ENCODE assay signal across 8 mouse cellular contexts in the genomic region with DNA sequence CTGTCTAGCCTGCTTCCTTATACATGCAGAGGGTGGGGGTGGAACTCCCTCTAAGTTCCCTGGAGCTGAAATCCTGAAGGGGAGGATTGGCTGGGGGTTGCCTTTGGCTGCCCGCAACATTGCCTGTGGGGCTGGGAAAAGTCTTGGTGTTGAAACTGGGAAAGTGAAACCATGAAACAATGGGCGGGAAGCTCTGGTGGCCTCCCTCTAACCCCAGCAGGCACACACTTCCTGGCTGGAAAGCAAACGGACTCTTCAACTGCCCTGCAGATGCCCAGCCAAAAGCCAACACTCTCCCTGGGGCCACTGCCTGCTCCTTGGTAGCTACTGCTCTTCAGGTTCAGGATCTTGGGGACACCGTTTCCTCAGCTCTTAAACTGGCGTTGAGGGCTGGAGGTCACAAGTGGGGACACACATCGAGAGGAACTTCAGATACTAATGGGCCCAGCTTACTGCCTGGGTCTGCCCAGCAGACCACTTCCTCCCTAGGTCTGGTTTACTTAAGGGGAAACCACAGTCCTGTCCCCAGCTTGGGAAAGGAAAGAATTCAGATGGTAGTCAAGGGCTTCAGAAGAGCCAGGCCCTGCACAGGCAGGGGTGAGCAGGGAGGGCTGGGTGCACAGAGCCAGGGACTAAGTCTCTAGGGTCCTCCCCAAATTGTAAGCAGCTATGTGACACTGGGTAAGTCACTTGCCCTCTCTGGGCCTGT. TPM values are rescaled to one million over a fixed set of nuclear protein-coding genes. Genes with fewer than 3 reads are reported as not detected.
A peak's percentile ranks its signal among the peaks of the same experiment; 100 is the strongest.
DNase-seq lines count a peak whose midpoint lies in the region; ATAC-seq and TF ChIP-seq lines count a peak whose summit lies in the region.

No protein-coding gene starts in this region.

- H3K4me3 ChIP-seq in ES-Bruce4 (ENCODE audit: low read depth, low read length), result no peak overlapping the region
- peak overlapping the region; percentile 64 for H3K4me3 ChIP-seq in lung, embryonic 15.5 days
- H3K4me3 ChIP-seq in stomach, embryonic 14.5 days (ENCODE audit: low read depth, low read length), result peak overlapping the region; percentile 3; the same call in 1 of the 2 replicates

- TF ChIP-seq CTCF in ES-Bruce4 (IDR thresholded peaks at IDR 0.05; ENCODE audit: low read depth, low read length), result no peak

- H3K4me1 ChIP-seq in ES-Bruce4 (ENCODE audit: control insufficient read depth, insufficient read depth, low read length), result peaks cover 5% of the 10 kb centered on the region
- H3K4me1 ChIP-seq in lung, embryonic 15.5 days, result peaks cover 41% of the 10 kb centered on the region
- H3K4me1 ChIP-seq in stomach, embryonic 14.5 days (ENCODE audit: control insufficient read depth, insufficient read depth, low read length), result peaks cover 23% of the 10 kb centered on the region

- WGBS in lung, embryonic 15.5 days, result 8% methylated on average over 6 of the region's 6 CpGs
- 37% methylated on average over 6 of the region's 6 CpGs for WGBS in stomach, embryonic 14.5 days

- H3K9ac ChIP-seq in ES-Bruce4 (ENCODE audit: low read depth, poor library complexity, severe bottlenecking), result no peak overlapping the region
- peak overlapping the region; percentile 54 for H3K9ac ChIP-seq in lung, embryonic 15.5 days
- no peak overlapping the region; the same call in 1 of the 2 replicates for H3K9ac ChIP-seq in stomach, embryonic 14.5 days (replicated peaks; ENCODE audit: low read depth, low read length)

- H3K27ac ChIP-seq in ES-Bruce4 (ENCODE audit: insufficient read depth, low read length), result no peak overlapping the region
- peak overlapping the region; percentile 95 for H3K27ac ChIP-seq in lung, embryonic 15.5 days
- H3K27ac ChIP-seq in stomach, embryonic 14.5 days (ENCODE audit: low read length), result peak overlapping the region; percentile 68

- peak; percentile 63 for DNase-seq in 3134 (ENCODE audit: extremely low read depth, insufficient read length, low spot score)
- DNase-seq in heart, adult 18-20 months, result peak; percentile 69 to 80
- DNase-seq in kidney, adult 11 months, result peak; percentile 55
- DNase-seq in left cerebral cortex, postnatal 25 days (ENCODE audit: low spot score in 2 of 2), result no peak
- DNase-seq in left cerebral cortex, postnatal 4 days, result no peak

- H3K4me2 ChIP-seq in lung, embryonic 15.5 days, result peak overlapping the region; percentile 76
- peak overlapping the region; percentile 78 for H3K4me2 ChIP-seq in stomach, embryonic 14.5 days (replicated peaks; ENCODE audit: low read depth, low read length)

- peak; percentile 41; the same call in 1 of the 2 replicates for TF ChIP-seq EP300 in ES-Bruce4 (IDR thresholded peaks at IDR 0.05; ENCODE audit: insufficient read depth, low read depth, low read length)

- intact Hi-C loops in left cerebral cortex, postnatal 25 days (cut with DNase I), result no loop called here
- intact Hi-C loops in left cerebral cortex, postnatal 4 days (cut with DNase I), result no loop called here

- no peaks in the 10 kb centered on the region for H3K27me3 ChIP-seq in ES-Bruce4 (ENCODE audit: control insufficient read depth, insufficient read depth, low read length, poor library complexity, severe bottlenecking)
- H3K27me3 ChIP-seq in lung, embryonic 15.5 days, result no peaks in the 10 kb centered on the region
- H3K27me3 ChIP-seq in stomach, embryonic 14.5 days (ENCODE audit: control insufficient read depth, insufficient read depth, low read length), result no peaks in the 10 kb centered on the region

- TF ChIP-seq POLR2A in ES-Bruce4 (IDR thresholded peaks at IDR 0.05; ENCODE audit: insufficient read depth, low read length), result no peak

- peak; percentile 44; the same call in 1 of the 2 replicates for ATAC-seq in lung, embryonic 15.5 days (ENCODE audit: borderline replicate concordance, extremely low read depth, low FRiP score, low TSS enrichment)
- ATAC-seq in stomach, embryonic 14.5 days (ENCODE audit: insufficient number of reproducible peaks, insufficient read depth, low FRiP score, low read depth), result no peak

- no peaks in the 10 kb centered on the region for H3K9me3 ChIP-seq in ES-Bruce4 (replicated peaks; ENCODE audit: control insufficient read depth, insufficient read depth, low read length, poor library complexity, severe bottlenecking)
- H3K9me3 ChIP-seq in lung, embryonic 15.5 days, result no peaks in the 10 kb centered on the region
- no peaks in the 10 kb centered on the region for H3K9me3 ChIP-seq in stomach, embryonic 14.5 days (ENCODE audit: control insufficient read depth, low read depth, low read length)

- no peaks in the 10 kb centered on the region for H3K36me3 ChIP-seq in ES-Bruce4 (ENCODE audit: control insufficient read depth, insufficient read depth, low read length, poor library complexity, severe bottlenecking)
- peaks cover 49% of the 10 kb centered on the region for H3K36me3 ChIP-seq in lung, embryonic 15.5 days
- H3K36me3 ChIP-seq in stomach, embryonic 14.5 days (ENCODE audit: control insufficient read depth, insufficient read depth, low read length), result peaks cover 32% of the 10 kb centered on the region

RNA-seq across cellular contexts. Expression of gene Tcirg1, which starts 1.5 kb away (rescaled TPM):
- 25.2 and 30.0 TPM in 2 replicates for polyA plus RNA-seq in ES-Bruce4 (2011; ENCODE audit: insufficient read depth, insufficient read length, low read depth, missing spikeins)
- total RNA-seq in heart, adult 18-20 months (2021), result 1 to 10 TPM; 8.0 to 9.2 TPM
- 46.6 and 53.1 TPM in 2 replicates for polyA plus RNA-seq in lung, embryonic 15.5 days (2015; fragmentation: Nextera tagmentation; extraction: Ambion mirVana)
- 28.4 and 30.9 TPM in 2 replicates for polyA plus RNA-seq in stomach, embryonic 14.5 days (2014; fragmentation: Nextera tagmentation; extraction: Ambion mirVana)
- total RNA-seq in left cerebral cortex, postnatal 25 days (2021), result 10 to 100 TPM; 15.3 to 16.4 TPM
- 10 to 100 TPM; 24.0 to 27.9 TPM for total RNA-seq in left cerebral cortex, postnatal 4 days (2021)

RNA-seq across cellular contexts. Expression of gene Ndufs8, which starts 7.2 kb away (rescaled TPM):
- polyA plus RNA-seq in ES-Bruce4 (2011; ENCODE audit: insufficient read depth, insufficient read length, low read depth, missing spikeins), result 91.7 and 112 TPM in 2 replicates
- total RNA-seq in heart, adult 18-20 months (2021), result 100 to 1,000 TPM; 489 to 502 TPM
- polyA plus RNA-seq in lung, embryonic 15.5 days (2015; fragmentation: Nextera tagmentation; extraction: Ambion mirVana), result 303 and 306 TPM in 2 replicates
- 320 and 361 TPM in 2 replicates for polyA plus RNA-seq in stomach, embryonic 14.5 days (2014; fragmentation: Nextera tagmentation; extraction: Ambion mirVana)
- 100 to 1,000 TPM; 124 to 137 TPM for total RNA-seq in left cerebral cortex, postnatal 25 days (2021)
- 100 to 1,000 TPM in 1 of 2 experiments, 10 to 100 TPM in 1; 94.0 to 102 TPM for total RNA-seq in left cerebral cortex, postnatal 4 days (2021)

RNA-seq across cellular contexts. Expression of gene Aldh3b1, which starts 24.2 kb away (rescaled TPM):
- polyA plus RNA-seq in ES-Bruce4 (2011; ENCODE audit: insufficient read depth, insufficient read length, low read depth, missing spikeins), result 0.66 and 0.96 TPM in 2 replicates
- 1 to 10 TPM; 1.3 to 2.0 TPM for total RNA-seq in heart, adult 18-20 months (2021)
- polyA plus RNA-seq in lung, embryonic 15.5 days (2015; fragmentation: Nextera tagmentation; extraction: Ambion mirVana), result 3.5 and 4.6 TPM in 2 replicates
- 1.2 and 2.4 TPM in 2 replicates for polyA plus RNA-seq in stomach, embryonic 14.5 days (2014; fragmentation: Nextera tagmentation; extraction: Ambion mirVana)
- total RNA-seq in left cerebral cortex, postnatal 25 days (2021), result 1 to 10 TPM; 2.2 to 2.4 TPM
- 1 to 10 TPM; 1.5 to 1.9 TPM for total RNA-seq in left cerebral cortex, postnatal 4 days (2021)

RNA-seq across cellular contexts. Expression of gene Unc93b1, which starts 29.6 kb away (rescaled TPM):
- polyA plus RNA-seq in ES-Bruce4 (2011; ENCODE audit: insufficient read depth, insufficient read length, low read depth, missing spikeins), result 12.1 and 13.5 TPM in 2 replicates
- total RNA-seq in heart, adult 18-20 months (2021), result 10 to 100 TPM; 17.7 to 23.9 TPM
- 18.4 and 22.3 TPM in 2 replicates for polyA plus RNA-seq in lung, embryonic 15.5 days (2015; fragmentation: Nextera tagmentation; extraction: Ambion mirVana)
- polyA plus RNA-seq in stomach, embryonic 14.5 days (2014; fragmentation: Nextera tagmentation; extraction: Ambion mirVana), result 13.1 and 15.4 TPM in 2 replicates
- 10 to 100 TPM; 14.1 to 16.1 TPM for total RNA-seq in left cerebral cortex, postnatal 25 days (2021)
- total RNA-seq in left cerebral cortex, postnatal 4 days (2021), result 1 to 10 TPM; 6.4 to 8.9 TPM

RNA-seq across cellular contexts. Expression of gene Aldh3b3, which starts 53.0 kb away (rescaled TPM):
- polyA plus RNA-seq in ES-Bruce4 (2011; ENCODE audit: insufficient read depth, insufficient read length, low read depth, missing spikeins), result not detected in 2 replicates
- under 1 TPM; 0.28 to 0.30 TPM for total RNA-seq in heart, adult 18-20 months (2021)
- polyA plus RNA-seq in lung, embryonic 15.5 days (2015; fragmentation: Nextera tagmentation; extraction: Ambion mirVana), result 0.11 and 0.13 TPM in 2 replicates
- polyA plus RNA-seq in stomach, embryonic 14.5 days (2014; fragmentation: Nextera tagmentation; extraction: Ambion mirVana), result 0.09 TPM in 1 of 2 replicates, not detected in the other
- total RNA-seq in left cerebral cortex, postnatal 25 days (2021), result under 1 TPM in 1 of 2 experiments, not detected in 1; 0.11 TPM
- total RNA-seq in left cerebral cortex, postnatal 4 days (2021), result not detected

Comparison
In these comparisons a context has a peak if more than half of its experiments do, and no peak if none do; other contexts are left out.
1. DNase-seq: peak in 3134 (single experiment), heart, adult 18-20 months (2 of 2) and kidney, adult 11 months (single experiment); none in left cerebral cortex, postnatal 25 days (0 of 2) and left cerebral cortex, postnatal 4 days (single experiment).